Mouse (Mus musculus) myocyte (in vitro differentiated cells): Measurements from ENCODE around the gene Tcaim.

Experiments
- E2F4 ChIP-seq: IDR thresholded peaks from one replicate; pipeline ENCODE4 v1.6.1; 2011; ENCODE audit warnings: mild to moderate bottlenecking, control low read depth, moderate library complexity; ENCODE audit not compliant: insufficient read depth
- MAX ChIP-seq: IDR thresholded peaks from one replicate; pipeline ENCODE4 v1.6.1; 2011; ENCODE audit warnings: low read depth, mild to moderate bottlenecking, control low read depth
- POLR2A ChIP-seq: IDR thresholded peaks from one replicate; pipeline ENCODE4 v1.6.1; 2011; ENCODE audit warnings: low read depth, mild to moderate bottlenecking, control low read depth, moderate library complexity; ENCODE audit not compliant: insufficient read length
- POLR2AphosphoS2 ChIP-seq: IDR thresholded peaks from one replicate; pipeline ENCODE4 v1.6.1; 2011; ENCODE audit warnings: low read depth, control low read depth; ENCODE audit not compliant: insufficient read length

GRCm38 (mm10) chr9:122760111-122760510, 45.2 kb upstream of the Tcaim start:
- no peak for TF ChIP-seq MAX
- no peak for TF ChIP-seq POLR2AphosphoS2
- no peak for TF ChIP-seq E2F4
- no peak for TF ChIP-seq POLR2A
